In genomic region chr2:36214023-36214422, GRCm38 (mm10) we compare ENCODE assay signal across 8 mouse cellular contexts. TPM values are rescaled to one million over a fixed set of nuclear protein-coding genes. Genes with fewer than 3 reads are reported as not detected.
A peak's percentile ranks its signal among the peaks of the same experiment; 100 is the strongest.
DNase-seq lines count a peak whose midpoint lies in the region; ATAC-seq and TF ChIP-seq lines count a peak whose summit lies in the region.

No protein-coding gene starts in this region.

- H3K27me3 ChIP-seq in hindbrain, postnatal 0 days (ENCODE audit: insufficient read depth, low read length) = 0 out of 2 replicates have a peak, but pooled peaks cover 15% of the 10 kb centered on the region

- no peaks in the 10 kb centered on the region for H3K9me3 ChIP-seq in hindbrain, postnatal 0 days (ENCODE audit: low read length)

- H3K36me3 ChIP-seq in hindbrain, postnatal 0 days (ENCODE audit: insufficient read depth, low read length) = no peaks in the 10 kb centered on the region

- DNase-seq in ZHBTc4 (ENCODE audit: low read depth, low spot score) = peak; percentile 91
- peak; percentile 87 for DNase-seq in cerebellum, postnatal 4 days (ENCODE audit: low spot score in 2 of 2)
- peak; percentile 87 for DNase-seq in gastrocnemius, adult 2 months
- DNase-seq in hindbrain, postnatal 0 days (ENCODE audit: low spot score) = peak; percentile 94
- DNase-seq in left cerebral cortex, adult 18-20 months (ENCODE audit: low spot score in 2 of 2) = peak; percentile 87 to 88
- DNase-seq in right cerebral cortex, adult 18-20 months = peak; percentile 87
- DNase-seq in urinary bladder, postnatal 25 days (ENCODE audit: low spot score) = peak; percentile 86

- peak overlapping the region; percentile 38; the same call in 1 of the 2 replicates for H3K4me2 ChIP-seq in hindbrain, postnatal 0 days (ENCODE audit: low read depth, low read length)

- ATAC-seq in hindbrain, postnatal 0 days = peak; percentile 88
- peak; percentile 67 for ATAC-seq in megakaryocyte, adult 5-6 weeks (ENCODE audit: poor library complexity, severe bottlenecking)

- WGBS in hindbrain, postnatal 0 days = 5% methylated on average over 8 of the region's 8 CpGs

- H3K27ac ChIP-seq in gastrocnemius, adult 2 months = peak overlapping the region; percentile 43; the same call in 1 of the 2 replicates
- H3K27ac ChIP-seq in hindbrain, postnatal 0 days = no peak overlapping the region

- no peak overlapping the region for H3K9ac ChIP-seq in hindbrain, postnatal 0 days (replicated peaks; ENCODE audit: low read length)

- TF ChIP-seq CTCF in gastrocnemius, adult 2 months (IDR thresholded peaks at IDR 0.05) = peak; percentile 84
- TF ChIP-seq CTCF in hindbrain, postnatal 0 days (IDR thresholded peaks at IDR 0.05; ENCODE audit: low read depth) = peak; percentile 97

- intact Hi-C loops in gastrocnemius, adult 2 months (cut with DNase I) = loop anchor here (5.0 kb wide), 1 partner anchor 63 kb away; no protein-coding TSS in a partner anchor

- no peaks in the 10 kb centered on the region for H3K4me1 ChIP-seq in hindbrain, postnatal 0 days (ENCODE audit: insufficient read depth, low read length)

- H3K4me3 ChIP-seq in gastrocnemius, adult 2 months = peak overlapping the region; percentile 52
- no peak overlapping the region for H3K4me3 ChIP-seq in hindbrain, postnatal 0 days (ENCODE audit: low read length)

RNA-seq across cellular contexts. Expression of gene Ptgs1, which starts 16.2 kb away (rescaled TPM):
- 1 to 10 TPM; 3.9 to 5.5 TPM for total RNA-seq in gastrocnemius, adult 2 months (2021)
- total RNA-seq in hindbrain, postnatal 0 days (2014; rRNA removed) = 6.8 and 8.0 TPM in 2 replicates
- 7.5 and 7.9 TPM in 2 replicates for polyA plus RNA-seq in hindbrain, postnatal 0 days (2015; fragmentation: Nextera tagmentation; extraction: Ambion mirVana)
- total RNA-seq in left cerebral cortex, adult 18-20 months (2021) = 10 to 100 TPM; 18.0 to 22.4 TPM
- total RNA-seq in megakaryocyte, adult 5-6 weeks (2015) = 20.2 and 21.3 TPM in 2 replicates
- 18.9 and 32.4 TPM in 2 replicates for total RNA-seq in megakaryocyte, adult 5-6 weeks (2017)
